Mouse (Mus musculus) ovary, adult 18-20 months (tissue): Measurements from ENCODE around the gene Tsfm.

ENCODE experiments used
- DNase-seq: peaks from one replicate; pipeline ENCODE4 v3.0.0; 2022; ENCODE audit warnings: low spot score, mixed read lengths

Gene Tsfm

DNA sequence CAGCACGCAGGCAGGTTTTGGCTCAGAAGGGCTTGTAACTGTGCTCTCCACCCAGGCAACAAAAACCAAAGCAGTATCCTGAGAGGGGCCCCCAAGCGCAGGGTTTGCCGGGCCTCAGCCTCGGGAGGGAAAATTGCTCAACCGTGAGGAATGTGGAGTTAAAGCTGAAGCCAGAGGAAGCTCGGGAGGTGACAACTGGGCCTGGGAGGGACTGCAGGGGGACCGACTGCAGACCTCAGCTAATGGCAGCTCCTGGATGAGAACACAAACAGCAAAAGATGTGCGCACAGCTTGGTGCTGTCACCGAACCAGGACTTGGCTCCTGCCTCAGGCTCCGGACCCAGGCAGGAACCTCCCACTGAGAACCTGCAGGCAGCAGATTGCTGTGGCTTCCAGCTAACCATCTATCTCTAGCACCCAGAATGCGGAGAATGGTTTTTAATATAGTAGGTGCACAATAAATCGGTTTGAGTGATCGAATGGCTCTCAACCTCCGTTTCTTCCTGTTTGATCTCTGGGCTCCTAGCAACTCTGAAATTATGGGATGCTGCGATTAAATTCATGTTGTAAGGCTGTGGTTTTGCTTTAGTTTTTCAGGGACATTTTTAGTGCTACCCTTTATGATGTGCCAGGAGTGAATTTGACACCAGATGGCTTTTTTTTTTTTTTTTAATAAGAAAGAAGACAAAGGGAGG is 68.2 kb downstream of the Tsfm start:
- DNase-seq = peak; percentile 36

DNA sequence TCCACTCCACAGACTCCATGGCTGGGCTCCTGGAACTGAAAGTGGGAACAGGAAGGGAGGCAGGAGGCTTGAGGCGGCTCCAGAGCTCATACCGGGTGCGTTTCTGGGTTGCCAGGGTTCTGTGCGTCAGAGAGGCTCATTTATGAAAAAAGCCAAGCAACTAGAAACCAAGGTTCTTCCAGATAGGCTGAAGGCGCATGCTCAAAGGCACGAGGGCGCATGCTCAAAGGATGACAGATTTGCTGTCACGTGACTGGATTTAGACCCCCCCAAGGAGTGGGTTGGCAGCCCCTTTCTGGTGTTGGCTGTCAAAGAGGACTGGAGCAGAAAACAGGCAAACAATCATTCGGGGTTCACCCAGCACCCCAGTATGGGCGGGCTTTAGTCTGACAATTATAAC is 68.9 kb downstream of the Tsfm start:
- no peak for DNase-seq
